12 mouse cellular contexts compared by ENCODE assay signal in genomic region chr11:107125011-107125410, GRCm38 (mm10). TPM values are rescaled to one million over a fixed set of nuclear protein-coding genes. Genes with fewer than 3 reads are reported as not detected.
DNase-seq lines count a peak whose midpoint lies in the region; ATAC-seq and TF ChIP-seq lines count a peak whose summit lies in the region.
"Had no signal": no experiment of that assay in that cellular context is flagged by ENCODE, and none has a peak within 500 bp of the region (broad histone marks: within the 10 kb centered on the region; RNA-seq: fewer than 3 reads in every experiment).

No protein-coding gene starts in this region.

- no peak for DNase-seq in heart, postnatal 25 days (ENCODE audit: low spot score)
- DNase-seq in adrenal gland, postnatal 25 days = peak; percentile 20
- no peak for DNase-seq in kidney, adult 18-20 months
- DNase-seq in thymus, adult 2 months = no peak

- H3K27me3 ChIP-seq in heart, embryonic 13.5 days (replicated peaks) = no peaks in the 10 kb centered on the region
- H3K27me3 ChIP-seq in megakaryocyte, embryonic 14.5 days (replicated peaks) = no peaks in the 10 kb centered on the region
- H3K27me3 ChIP-seq in thymus, adult 2 months (ENCODE audit: control insufficient read depth, insufficient read depth, low read length) = no peaks in the 10 kb centered on the region
- H3K27me3 ChIP-seq: heart, embryonic 12.5 days; liver, embryonic 15.5 days; midbrain, embryonic 15.5 days had no signal

- ATAC-seq in heart, embryonic 13.5 days (ENCODE audit: extremely low read depth, insufficient number of reproducible peaks, low FRiP score, low TSS enrichment) = no peak
- ATAC-seq in megakaryocyte, adult 5-6 weeks (ENCODE audit: poor library complexity, severe bottlenecking) = no peak
- ATAC-seq: forebrain, embryonic 14.5 days; midbrain, embryonic 15.5 days had no signal

- no peak for TF ChIP-seq CTCF in thymus, adult 2 months (IDR thresholded peaks at IDR 0.05; ENCODE audit: borderline replicate concordance, control insufficient read depth, extremely low read depth, insufficient read depth, low read length, poor library complexity)

- H3K9me3 ChIP-seq in heart, embryonic 13.5 days = no peaks in the 10 kb centered on the region
- H3K9me3 ChIP-seq in megakaryocyte, embryonic 14.5 days = no peaks in the 10 kb centered on the region
- H3K9me3 ChIP-seq: heart, embryonic 12.5 days; liver, embryonic 15.5 days; midbrain, embryonic 15.5 days had no signal

- H3K36me3 ChIP-seq in heart, embryonic 13.5 days = no peaks in the 10 kb centered on the region
- H3K36me3 ChIP-seq in megakaryocyte, embryonic 14.5 days (replicated peaks; ENCODE audit: low read length) = peaks cover 19% of the 10 kb centered on the region
- H3K36me3 ChIP-seq in macrophage (ENCODE audit: inconsistent target) = no peaks in the 10 kb centered on the region
- no peaks in the 10 kb centered on the region for H3K36me3 ChIP-seq in thymus, adult 2 months (ENCODE audit: control insufficient read depth, insufficient read depth, low read length)
- H3K36me3 ChIP-seq: heart, embryonic 12.5 days; midbrain, embryonic 15.5 days had no signal

- 82% methylated on average over 4 of the region's 4 CpGs for WGBS in heart, embryonic 13.5 days
- 95% methylated on average over 4 of the region's 4 CpGs for WGBS in macrophage (ENCODE audit: missing documents)
- 93% methylated on average over 4 of the region's 4 CpGs for WGBS in thymus, adult 2 months

- peak overlapping the region; percentile 38; the same call in 1 of the 2 replicates for H3K4me2 ChIP-seq in heart, embryonic 13.5 days
- H3K4me2 ChIP-seq: midbrain, embryonic 15.5 days had no signal

- H3K4me1 ChIP-seq in heart, embryonic 13.5 days = peaks cover 48% of the 10 kb centered on the region
- H3K4me1 ChIP-seq in megakaryocyte, embryonic 14.5 days = peaks cover 68% of the 10 kb centered on the region
- H3K4me1 ChIP-seq in thymus, adult 2 months (replicated peaks; ENCODE audit: control insufficient read depth, insufficient read depth, low read length) = peaks cover 20% of the 10 kb centered on the region

- peaks cover 100% of the 10 kb centered on the region for H3K79me2 ChIP-seq in macrophage (ENCODE audit: inconsistent target)

- intact Hi-C loops in heart, postnatal 25 days (cut with DNase I) = no loop called here

- H3K27ac ChIP-seq in heart, embryonic 13.5 days (replicated peaks) = no peak overlapping the region
- H3K27ac ChIP-seq in macrophage = 0 out of 2 replicates have a peak overlapping the region, but pooled peaks have one; percentile 5
- no peak overlapping the region for H3K27ac ChIP-seq in thymus, adult 2 months (ENCODE audit: control insufficient read depth, insufficient read depth, low read length)
- H3K27ac ChIP-seq: liver, embryonic 15.5 days; midbrain, embryonic 15.5 days had no signal

- no peak overlapping the region for H3K9ac ChIP-seq in heart, embryonic 13.5 days
- H3K9ac ChIP-seq: heart, embryonic 12.5 days; liver, embryonic 15.5 days; midbrain, embryonic 15.5 days had no signal

- no peak overlapping the region for H3K4me3 ChIP-seq in heart, embryonic 13.5 days
- H3K4me3 ChIP-seq in megakaryocyte, embryonic 14.5 days (replicated peaks) = peak overlapping the region; percentile 59
- H3K4me3 ChIP-seq in macrophage (ENCODE audit: inconsistent target) = no peak overlapping the region
- no peak overlapping the region for H3K4me3 ChIP-seq in thymus, adult 2 months (ENCODE audit: control insufficient read depth, insufficient read depth, low read length)
- H3K4me3 ChIP-seq: heart, embryonic 12.5 days; liver, embryonic 15.5 days; midbrain, embryonic 15.5 days had no signal

- no peak for TF ChIP-seq POLR2A in thymus, adult 2 months (IDR thresholded peaks at IDR 0.05; ENCODE audit: control insufficient read depth, extremely low read depth, insufficient read depth, low read length, poor library complexity)

RNA-seq across cellular contexts. Expression of gene Bptf, which starts 6.9 kb away (rescaled TPM):
- polyA plus RNA-seq in heart, embryonic 13.5 days (2015; fragmentation: Nextera tagmentation; extraction: Ambion mirVana) = 17.9 and 18.3 TPM in 2 replicates
- total RNA-seq in heart, postnatal 25 days (2021) = 10 to 100 TPM; 27.1 to 31.8 TPM
- polyA plus RNA-seq in megakaryocyte, embryonic 14.5 days (2012; ENCODE audit: insufficient read depth, low replicate concordance) = 106 and 348 TPM in 2 replicates
- 45.6 and 50.8 TPM in 2 replicates for total RNA-seq in megakaryocyte, adult 5-6 weeks (2015)
- 35.9 and 43.4 TPM in 2 replicates for total RNA-seq in megakaryocyte, adult 5-6 weeks (2017)
- 50.9 and 52.9 TPM in 2 replicates for total RNA-seq in adrenal gland, postnatal 25 days (2021)
- total RNA-seq in macrophage (2018; cell fraction: chromatin; rRNA removed) = 100 to 1,000 TPM in 17 of 26 experiments, 10 to 100 TPM in 9; 49.0 to 178 (median 127) TPM
- total RNA-seq in macrophage (2018; cell fraction: cytosol; rRNA removed) = 10 to 100 TPM; 23.2 to 45.5 (median 34.7) TPM
- total RNA-seq in macrophage (2018; cell fraction: nucleus; rRNA removed) = 100 to 1,000 TPM in 6 of 26 experiments, 10 to 100 TPM in 20; 48.0 to 114 (median 81.7) TPM
- polyA plus RNA-seq in macrophage (2018) = 25.0 to 37.1 TPM (median 25.6 TPM) in 3 replicates
- polyA plus RNA-seq in thymus, adult 2 months (2012; rRNA removed) = 58.4 and 66.1 TPM in 2 replicates
